Mouse (Mus musculus): ENCODE results near the gene Phkg2.

- no peak for TF ChIP-seq CTCF (IDR thresholded peaks at IDR 0.05; ENCODE audit: control insufficient read depth, insufficient read depth, insufficient replicate concordance, low read depth, low read length)
- TF ChIP-seq POLR2A (IDR thresholded peaks at IDR 0.05; ENCODE audit: control insufficient read depth, low read depth, low read length) = no peak
Observed at GRCm38 (mm10) chr7:127586149-127586548, 13.0 kb downstream of the Phkg2 start.

Measured in testis, adult 2 months (tissue).